Mouse (Mus musculus) MEL (cell line): Measurements from ENCODE around the gene Klf13. TPM values are rescaled to one million over a fixed set of nuclear protein-coding genes. Genes with fewer than 3 reads are reported as not detected.
A peak's percentile ranks its signal among the peaks of the same experiment; 100 is the strongest.

Experiments
- DNase-seq: peaks from one replicate; pipeline ENCODE4 v3.0.0; 2011; ENCODE audit warnings: low read depth, low spot score
- H3K27ac ChIP-seq: 2 replicates; pipeline ENCODE4 v1.5.1; 2012; ENCODE audit warnings: low read depth, mild to moderate bottlenecking, control low read depth, low read length, moderate library complexity; ENCODE audit not compliant: control insufficient read depth
- H3K27me3 ChIP-seq, 2 experiments: fragments of 150-350 bp in 1 of 2; sonication (generic) in 1 of 2; 2 replicates each; pipeline ENCODE4 v1.6.1; 2012; ENCODE audit warnings: low read length in 2 of 2, mild to moderate bottlenecking in 2 of 2, improper control_type of control experiment in 1 of 2, moderate library complexity in 1 of 2; ENCODE audit not compliant: insufficient read depth in 2 of 2, control insufficient read depth in 1 of 2
- H3K36me3 ChIP-seq, 2 experiments: 2 replicates each; pipeline ENCODE4 v1.6.1; 2012 to 2014; ENCODE audit warnings: low read length in 2 of 2, improper control_type of control experiment in 1 of 2, inconsistent platforms in 1 of 2, mild to moderate bottlenecking in 1 of 2; ENCODE audit not compliant: insufficient read depth in 2 of 2, control insufficient read depth in 1 of 2
- H3K4me1 ChIP-seq, 2 experiments: fragments of 150-350 bp in 1 of 2; sonication (generic) in 1 of 2; 2 replicates each; pipeline ENCODE4 v1.6.1; 2012; ENCODE audit warnings: low read length in 2 of 2, improper control_type of control experiment in 1 of 2, mild to moderate bottlenecking in 1 of 2; ENCODE audit not compliant: insufficient read depth in 2 of 2, control insufficient read depth in 1 of 2
- H3K4me3 ChIP-seq, 2 experiments: fragments of 150-350 bp in 1 of 2; sonication (generic) in 1 of 2; 2 replicates each; pipeline ENCODE4 v1.5.1; 2012; ENCODE audit warnings: low read depth in 2 of 2, low read length in 2 of 2, mild to moderate bottlenecking in 2 of 2, moderate library complexity in 2 of 2, control low read depth in 1 of 2, improper control_type of control experiment in 1 of 2; ENCODE audit not compliant: control insufficient read depth in 1 of 2, insufficient read depth in 1 of 2
- H3K79me2 ChIP-seq: 2 replicates; pipeline ENCODE4 v1.6.1; 2012; ENCODE audit warnings: mild to moderate bottlenecking, low read length, moderate library complexity; ENCODE audit not compliant: control insufficient read depth, poor library complexity, insufficient read depth
- H3K9ac ChIP-seq: 2 replicates; pipeline ENCODE4 v1.6.1; 2012; ENCODE audit warnings: low read depth, mild to moderate bottlenecking, control low read depth, low read length, moderate library complexity; ENCODE audit not compliant: control insufficient read depth, poor library complexity, severe bottlenecking
- H3K9me3 ChIP-seq: fragments of 150-350 bp; sonication (generic); replicated peaks from 2 replicates; pipeline ENCODE4 v1.6.1; 2012; ENCODE audit warnings: mild to moderate bottlenecking, low read length, improper control_type of control experiment, moderate library complexity; ENCODE audit not compliant: insufficient read depth
- BHLHE40 ChIP-seq: IDR thresholded peaks from 2 replicates; pipeline ENCODE4 v1.6.1; 2012; ENCODE audit warnings: low read depth, mild to moderate bottlenecking, inconsistent platforms, low read length, improper control_type of control experiment, borderline replicate concordance
- CHD1 ChIP-seq: IDR thresholded peaks from 2 replicates; pipeline ENCODE4 v1.6.1; 2012; ENCODE audit warnings: low read depth, mild to moderate bottlenecking, inconsistent platforms, low read length, improper control_type of control experiment
- CHD2 ChIP-seq: IDR thresholded peaks from 2 replicates; pipeline ENCODE4 v1.6.1; 2011; ENCODE audit warnings: low read length, improper control_type of control experiment
- CTCF ChIP-seq, 3 experiments: IDR thresholded peaks in 2 of 3; conservative IDR thresholded peaks in 1 of 3; 2 replicates each; pipeline ENCODE4 v1.5.1; 2011 to 2012; ENCODE audit warnings: low read length in 3 of 3, low read depth in 2 of 3, mild to moderate bottlenecking in 2 of 3, improper control_type of control experiment in 1 of 3, inconsistent platforms in 1 of 3, mixed read lengths in 1 of 3, moderate library complexity in 1 of 3; ENCODE audit not compliant: control insufficient read depth in 1 of 3, insufficient read depth in 1 of 3, poor library complexity in 1 of 3, severe bottlenecking in 1 of 3
- E2F4 ChIP-seq: IDR thresholded peaks from 2 replicates; pipeline ENCODE4 v1.6.1; 2011; ENCODE audit warnings: low read depth, low read length, improper control_type of control experiment, borderline replicate concordance
- ELF1 ChIP-seq: IDR thresholded peaks from 2 replicates; pipeline ENCODE4 v1.6.1; 2014; ENCODE audit warnings: low read depth, mild to moderate bottlenecking, inconsistent platforms, low read length, improper control_type of control experiment, moderate library complexity
- EP300 ChIP-seq, 2 experiments: IDR thresholded peaks; 2 replicates each; pipeline ENCODE4 v1.6.1; 2011; ENCODE audit warnings: improper control_type of control experiment in 2 of 2, low read length in 2 of 2, low read depth in 1 of 2, mild to moderate bottlenecking in 1 of 2
- ETS1 ChIP-seq: IDR thresholded peaks from 2 replicates; pipeline ENCODE4 v1.6.1; 2012; ENCODE audit warnings: low read depth, mild to moderate bottlenecking, inconsistent platforms, low read length, improper control_type of control experiment, moderate library complexity
- HCFC1 ChIP-seq: IDR thresholded peaks from 2 replicates; pipeline ENCODE4 v1.6.1; 2012; ENCODE audit warnings: low read depth, mild to moderate bottlenecking, inconsistent platforms, low read length, improper control_type of control experiment, moderate library complexity
- JUND ChIP-seq: IDR thresholded peaks from 2 replicates; pipeline ENCODE4 v1.6.1; 2011; ENCODE audit warnings: low read depth, mild to moderate bottlenecking, improper control_type of control experiment, low read length
- MAZ ChIP-seq: IDR thresholded peaks from 2 replicates; pipeline ENCODE4 v1.6.1; 2012; ENCODE audit warnings: low read depth, mild to moderate bottlenecking, inconsistent platforms, low read length, improper control_type of control experiment
- MYB ChIP-seq: IDR thresholded peaks from 2 replicates; pipeline ENCODE4 v1.6.1; 2011; ENCODE audit warnings: mild to moderate bottlenecking, low read depth, low read length, improper control_type of control experiment
- MYC ChIP-seq: IDR thresholded peaks from 2 replicates; pipeline ENCODE4 v1.6.1; 2011; ENCODE audit warnings: low read depth, mild to moderate bottlenecking, low read length, improper control_type of control experiment, moderate library complexity
- NELFE ChIP-seq: IDR thresholded peaks from 2 replicates; pipeline ENCODE4 v1.6.1; 2011; ENCODE audit warnings: low read depth, low read length, improper control_type of control experiment
- POLR2A ChIP-seq, 2 experiments: IDR thresholded peaks; 2 replicates each; pipeline ENCODE4 v1.6.1; 2011 to 2012; ENCODE audit warnings: low read length in 2 of 2, mild to moderate bottlenecking in 2 of 2, control low read depth in 1 of 2, improper control_type of control experiment in 1 of 2, low read depth in 1 of 2, moderate library complexity in 1 of 2; ENCODE audit not compliant: control insufficient read depth in 1 of 2, insufficient read depth in 1 of 2, poor library complexity in 1 of 2
- POLR2AphosphoS5 ChIP-seq: IDR thresholded peaks from 2 replicates; pipeline ENCODE4 v1.6.1; 2012; ENCODE audit warnings: low read depth, borderline replicate concordance, mild to moderate bottlenecking, inconsistent platforms, low read length, moderate library complexity, mixed read lengths
- RAD21 ChIP-seq: IDR thresholded peaks from 2 replicates; pipeline ENCODE4 v1.6.1; 2011; ENCODE audit warnings: mild to moderate bottlenecking, low read depth, low read length, improper control_type of control experiment
- RCOR1 ChIP-seq: IDR thresholded peaks from 2 replicates; pipeline ENCODE4 v1.6.1; 2012; ENCODE audit warnings: low read depth, mild to moderate bottlenecking, inconsistent platforms, low read length, improper control_type of control experiment
- SIN3A ChIP-seq: IDR thresholded peaks from 2 replicates; pipeline ENCODE4 v1.6.1; 2012; ENCODE audit warnings: low read length, improper control_type of control experiment, inconsistent platforms
- TAL1 ChIP-seq: IDR thresholded peaks from 2 replicates; pipeline ENCODE4 v1.6.1; 2012; ENCODE audit warnings: mild to moderate bottlenecking, inconsistent platforms, low read length, moderate library complexity, mixed read lengths
- TBP ChIP-seq: IDR thresholded peaks from 2 replicates; pipeline ENCODE4 v1.8.0; 2011; ENCODE audit warnings: low read depth, low read length, improper control_type of control experiment
- TCF12 ChIP-seq: IDR thresholded peaks from 2 replicates; pipeline ENCODE4 v1.6.1; 2014; ENCODE audit warnings: low read depth, mild to moderate bottlenecking, inconsistent platforms, low read length, improper control_type of control experiment, moderate library complexity
- UBTF ChIP-seq: IDR thresholded peaks from 2 replicates; pipeline ENCODE4 v1.6.1; 2012; ENCODE audit warnings: low read depth, mild to moderate bottlenecking, inconsistent platforms, low read length, improper control_type of control experiment, moderate library complexity, borderline replicate concordance; ENCODE audit not compliant: insufficient read depth
- USF1 ChIP-seq: IDR thresholded peaks from 2 replicates; pipeline ENCODE4 v1.6.1; 2014; ENCODE audit warnings: low read depth, mild to moderate bottlenecking, inconsistent platforms, low read length, improper control_type of control experiment, moderate library complexity
- USF2 ChIP-seq, 2 experiments: IDR thresholded peaks; 2 replicates each; pipeline ENCODE4 v1.6.1; 2011 to 2012; ENCODE audit warnings: improper control_type of control experiment in 2 of 2, low read length in 2 of 2, borderline replicate concordance in 1 of 2, inconsistent platforms in 1 of 2, low read depth in 1 of 2, mild to moderate bottlenecking in 1 of 2; ENCODE audit not compliant: insufficient read depth in 1 of 2
- ZC3H11A ChIP-seq: IDR thresholded peaks from 2 replicates; pipeline ENCODE4 v1.6.1; 2012; ENCODE audit warnings: low read depth, mild to moderate bottlenecking, inconsistent platforms, low read length, improper control_type of control experiment
- ZKSCAN1 ChIP-seq: IDR thresholded peaks from 2 replicates; pipeline ENCODE4 v1.6.1; 2012; ENCODE audit warnings: low read depth, mild to moderate bottlenecking, inconsistent platforms, low read length, improper control_type of control experiment, moderate library complexity
- ZMIZ1 ChIP-seq: IDR thresholded peaks from 2 replicates; pipeline ENCODE4 v1.6.1; 2012; ENCODE audit warnings: low read depth, mild to moderate bottlenecking, inconsistent platforms, low read length, improper control_type of control experiment, moderate library complexity
- ZNF384 ChIP-seq: IDR thresholded peaks from 2 replicates; pipeline ENCODE4 v1.6.1; 2012; ENCODE audit warnings: low read depth, mild to moderate bottlenecking, inconsistent platforms, low read length, improper control_type of control experiment
- polyA plus RNA-seq, 2 experiments: library from polyadenylated mRNA; stranded (reverse) in 1 of 2; unstranded in 1 of 2; fragments of >175 nt in 1 of 2; fragments of >200 nt in 1 of 2; gene quantifications; 2 replicates each; pipeline versions ENCODE4 v1.2.1 to v1.2.4; 2012; ENCODE audit warnings: low replicate concordance in 2 of 2, low read depth in 1 of 2; ENCODE audit not compliant: insufficient read length in 2 of 2, insufficient read depth in 1 of 2, missing spikeins in 1 of 2
- total RNA-seq: library from RNA; depleted of rRNA; stranded (reverse); fragments of 300-350 nt; gene quantifications from 2 replicates; pipeline ENCODE4 v1.2.3, GENCODE M21; 2012

Gene Klf13
- total and polyA plus RNA-seq, 3 experiments: 21.6 to 118 (median 26.9) TPM

GRCm38 (mm10) chr7:63952077-63952898 is 13.6 kb upstream of the Klf13 start (continued):
- no peak for TF ChIP-seq ZKSCAN1
- 0 out of 2 replicates have a peak, but pooled peaks have one; percentile 31 for TF ChIP-seq ELF1
- no peak for TF ChIP-seq JUND
- TF ChIP-seq CHD2: no peak
- no peak for TF ChIP-seq POLR2AphosphoS5
- peak; percentile 64 to 80 for TF ChIP-seq EP300 (IDR thresholded peaks at IDR 0.05; ENCODE audit: low read depth in 1 of 2, low read length in 2 of 2)
- peak; percentile 71 for TF ChIP-seq SIN3A
- no peak for TF ChIP-seq MAZ
- TF ChIP-seq USF2 (IDR thresholded peaks at IDR 0.05; ENCODE audit: borderline replicate concordance in 1 of 2, insufficient read depth in 1 of 2, low read depth in 1 of 2, low read length in 2 of 2): no peak
- no peak for TF ChIP-seq ZNF384
- TF ChIP-seq TCF12: peak; percentile 62; the same call in 1 of the 2 replicates
- TF ChIP-seq USF1: no peak
- peak; percentile 41; the same call in 1 of the 2 replicates for TF ChIP-seq HCFC1
- no peak; the same call in none of the 2 replicates for TF ChIP-seq RCOR1
- 0 out of 2 replicates have a peak, but pooled peaks have one; percentile 15 for TF ChIP-seq NELFE
- TF ChIP-seq ZC3H11A: no peak
- TF ChIP-seq ZMIZ1: peak; percentile 29; the same call in 1 of the 2 replicates
- TF ChIP-seq, all 39 proteins: peak for 12

- DNase-seq: no peak
- no peaks in the 10 kb centered on the region for H3K79me2 ChIP-seq
- H3K27ac ChIP-seq: no peak overlapping the region
- peaks cover 17 to 45% of the 10 kb centered on the region in 2 experiments for H3K4me1 ChIP-seq
- peaks cover 0 to 24% of the 10 kb centered on the region in 2 experiments; a peak in 2 of 4 replicates for H3K36me3 ChIP-seq
- no peak overlapping the region for H3K9ac ChIP-seq
- no peak overlapping the region for H3K4me3 ChIP-seq
- no peak for TF ChIP-seq UBTF
- TF ChIP-seq POLR2A (IDR thresholded peaks at IDR 0.05; ENCODE audit: control insufficient read depth in 1 of 2, insufficient read depth in 1 of 2, low read depth in 1 of 2, low read length in 2 of 2, poor library complexity in 1 of 2): no peak
- no peak for TF ChIP-seq TAL1
- no peak for TF ChIP-seq ELF1
- no peak for TF ChIP-seq MYC
- no peak for TF ChIP-seq E2F4
- TF ChIP-seq CHD1: no peak
- no peak for TF ChIP-seq RAD21
- no peak for TF ChIP-seq MYB
- TF ChIP-seq BHLHE40: no peak
- no peak for TF ChIP-seq ZMIZ1
- no peak for TF ChIP-seq ETS1
- no peak for TF ChIP-seq CTCF (IDR thresholded peaks at IDR 0.05 in 2 of 3, conservative IDR thresholded peaks at IDR 0.05 in 1 of 3; ENCODE audit: control insufficient read depth in 1 of 3, insufficient read depth in 1 of 3, low read depth in 2 of 3, low read length in 3 of 3, poor library complexity in 1 of 3, severe bottlenecking in 1 of 3)
- no peak for TF ChIP-seq MAZ
- no peak for TF ChIP-seq TBP
- TF ChIP-seq CHD2: no peak
- H3K9me3 ChIP-seq: no peaks in the 10 kb centered on the region
- no peaks in the 10 kb centered on the region for H3K27me3 ChIP-seq
Observed at GRCm38 (mm10) chr7:63950931-63951607, 12.4 kb upstream of the Klf13 start.
